Mouse (Mus musculus): ENCODE measurements at regions not wholly inside any gene's neighbourhood (a gene's known extent, or its start where the extent isn't known, plus 50 kb on each side); places are given as distances from the start of the nearest gene placed in this dataset.

GRCm38 (mm10) chrX:150709416-150709815 is 52.0 kb upstream of the Tro start:
- DNase-seq (ENCODE audit: low spot score), result peak; percentile 66
- Histone ChIP-seq H3K4me2 (replicated peaks; ENCODE audit: low read depth, low read length) (no peak overlapping the region), H3K36me3 (ENCODE audit: insufficient read depth, low read length) (no peaks in the 10 kb centered on the region), H3K4me1 (ENCODE audit: insufficient read depth, low read depth, low read length) (no peaks in the 10 kb centered on the region), H3K9ac (replicated peaks; ENCODE audit: low read depth) (no peak overlapping the region), H3K9me3 (ENCODE audit: low read length) (no peaks in the 10 kb centered on the region), H3K4me3 (ENCODE audit: low read depth, low read length) (no peak overlapping the region), H3K27me3 (replicated peaks; ENCODE audit: insufficient read depth, low read length) (no peaks in the 10 kb centered on the region), H3K27ac (ENCODE audit: low read length) (no peak overlapping the region)
- 26% methylated on average over 5 of the region's 5 CpGs for WGBS
- no peak for ATAC-seq
- peak; percentile 69 for TF ChIP-seq CTCF (IDR thresholded peaks at IDR 0.05)
- no peak for TF ChIP-seq EP300 (IDR thresholded peaks at IDR 0.05)

All from lung, postnatal 0 days (tissue).